Mouse (Mus musculus): ENCODE results near the gene Serpine3. TPM values are rescaled to one million over a fixed set of nuclear protein-coding genes. Genes with fewer than 3 reads are reported as not detected.

The Serpine3 gene
- polyA plus RNA-seq, 1 experiment from 2014 or later: not detected

DNA sequence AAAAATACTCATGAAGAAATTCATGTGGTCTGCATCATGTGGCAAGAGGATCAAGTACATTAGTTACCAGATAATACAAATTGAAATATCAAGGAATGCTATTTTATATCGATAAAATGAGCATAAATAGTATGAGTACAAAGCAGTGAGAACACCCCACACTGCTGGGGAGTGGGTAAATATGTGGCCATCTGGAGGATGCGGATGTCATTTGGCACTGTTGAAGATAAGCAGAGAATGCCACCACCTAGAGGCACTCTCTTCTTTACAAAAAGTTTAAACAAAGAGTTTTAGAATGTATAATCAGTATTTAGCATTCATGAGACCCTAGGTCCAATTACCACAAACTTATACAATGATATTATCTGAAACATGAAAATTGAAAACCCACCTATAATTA, 54.7 kb downstream of the Serpine3 start:
- 85% methylated on average over 2 of the region's 2 CpGs for WGBS
- Histone ChIP-seq H3K27ac (ENCODE audit: low read length) (no peak overlapping the region), H3K4me2 (replicated peaks; ENCODE audit: low read depth, low read length) (no peak overlapping the region), H3K9me3 (ENCODE audit: control insufficient read depth, low read depth, low read length) (no peaks in the 10 kb centered on the region), H3K4me3 (ENCODE audit: low read depth, low read length) (no peak overlapping the region), H3K27me3 (ENCODE audit: control insufficient read depth, insufficient read depth, low read length) (no peaks in the 10 kb centered on the region), H3K9ac (replicated peaks; ENCODE audit: low read depth, low read length) (no peak overlapping the region), H3K4me1 (ENCODE audit: control insufficient read depth, insufficient read depth, low read length) (no peaks in the 10 kb centered on the region), H3K36me3 (ENCODE audit: control insufficient read depth, insufficient read depth, low read length) (peaks cover 21% of the 10 kb centered on the region; the same call in 1 of the 2 replicates)
- ATAC-seq (ENCODE audit: insufficient number of reproducible peaks, insufficient read depth, low FRiP score, low read depth): no peak

DNA sequence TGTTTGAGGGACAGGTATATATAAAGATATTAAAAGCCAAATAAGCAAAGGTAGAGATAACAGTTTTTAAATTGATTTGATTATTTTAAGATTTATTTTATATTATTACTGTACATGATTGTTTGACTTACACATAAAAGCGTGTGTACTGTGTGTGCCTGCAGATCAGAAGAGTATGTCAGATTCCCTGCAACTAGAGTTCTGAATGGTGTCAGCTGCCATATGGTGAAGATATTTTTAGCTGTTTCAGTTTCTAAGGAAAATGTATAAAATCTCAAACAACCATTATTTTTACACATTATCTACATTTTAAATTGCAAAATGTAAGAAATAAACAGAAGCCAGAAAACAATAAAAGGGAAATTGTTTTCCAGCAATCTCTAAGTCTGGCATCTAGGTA, 58.2 kb downstream of the Serpine3 start:
- WGBS: 73% methylated on average over 1 of the region's 1 CpGs
- Histone ChIP-seq H3K4me1 (ENCODE audit: control insufficient read depth, insufficient read depth, low read length) (no peaks in the 10 kb centered on the region), H3K27me3 (ENCODE audit: control insufficient read depth, insufficient read depth, low read length) (no peaks in the 10 kb centered on the region), H3K36me3 (ENCODE audit: control insufficient read depth, insufficient read depth, low read length) (peaks cover 3% of the 10 kb centered on the region; the same call in 1 of the 2 replicates), H3K4me3 (ENCODE audit: low read depth, low read length) (no peak overlapping the region), H3K9me3 (ENCODE audit: control insufficient read depth, low read depth, low read length) (no peaks in the 10 kb centered on the region), H3K4me2 (replicated peaks; ENCODE audit: low read depth, low read length) (no peak overlapping the region), H3K27ac (ENCODE audit: low read length) (no peak overlapping the region), H3K9ac (replicated peaks; ENCODE audit: low read depth, low read length) (no peak overlapping the region)
- no peak for ATAC-seq (ENCODE audit: insufficient number of reproducible peaks, insufficient read depth, low FRiP score, low read depth)

DNA sequence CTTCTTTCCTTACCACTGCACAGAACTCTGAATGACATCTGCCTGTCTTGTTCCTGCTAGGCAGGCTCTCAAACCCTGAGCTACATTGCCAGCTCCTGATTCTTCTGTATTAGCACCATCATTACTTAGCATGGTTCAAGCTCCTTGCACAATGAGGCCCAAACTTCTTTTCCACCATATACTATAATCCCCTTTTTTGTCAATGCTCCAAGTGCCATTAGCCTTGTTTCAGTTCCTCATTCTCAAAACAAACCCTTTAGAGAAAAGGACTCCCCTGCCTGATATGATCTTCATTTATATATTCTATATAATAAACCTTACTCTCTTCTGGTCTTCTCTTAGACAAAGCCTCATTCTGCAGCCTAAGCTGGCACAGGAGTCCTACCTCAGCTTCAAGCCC, 61.1 kb downstream of the Serpine3 start:
- no peak overlapping the region for H3K27ac ChIP-seq (ENCODE audit: low read length)
- no peak for ATAC-seq (ENCODE audit: insufficient number of reproducible peaks, insufficient read depth, low FRiP score, low read depth)
- no peak overlapping the region for H3K4me2 ChIP-seq (replicated peaks; ENCODE audit: low read depth, low read length)
- H3K36me3 ChIP-seq (ENCODE audit: control insufficient read depth, insufficient read depth, low read length): peaks cover 3% of the 10 kb centered on the region; the same call in 1 of the 2 replicates
- 0 out of 2 replicates have a peak, but pooled peaks cover 5% of the 10 kb centered on the region for H3K4me1 ChIP-seq (ENCODE audit: control insufficient read depth, insufficient read depth, low read length)
- no peaks in the 10 kb centered on the region for H3K27me3 ChIP-seq (ENCODE audit: control insufficient read depth, insufficient read depth, low read length)
- H3K4me3 ChIP-seq (ENCODE audit: low read depth, low read length): no peak overlapping the region
- H3K9me3 ChIP-seq (ENCODE audit: control insufficient read depth, low read depth, low read length): no peaks in the 10 kb centered on the region
- no peak overlapping the region for H3K9ac ChIP-seq (replicated peaks; ENCODE audit: low read depth, low read length)

DNA sequence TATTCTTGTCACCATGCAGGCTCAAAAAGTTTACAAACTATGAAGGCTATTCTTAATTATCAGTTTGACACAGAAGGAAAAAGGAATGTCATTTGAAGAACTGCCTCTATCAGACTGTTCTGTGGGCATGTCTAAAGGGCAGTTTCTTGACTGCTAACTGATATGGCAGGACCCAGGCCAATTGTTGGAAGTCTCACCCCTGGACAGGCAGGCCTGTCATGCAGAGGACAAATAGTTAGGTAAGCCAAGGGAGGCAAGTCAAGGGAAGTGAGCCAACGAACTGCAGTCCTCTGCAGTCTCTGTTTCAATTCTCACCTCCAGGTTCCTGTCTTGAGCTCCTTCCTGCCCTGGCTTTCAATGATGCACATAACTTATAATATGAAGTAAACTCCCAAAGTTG, 68.4 kb downstream of the Serpine3 start:
- ATAC-seq (ENCODE audit: insufficient number of reproducible peaks, insufficient read depth, low FRiP score, low read depth): no peak
- no peak overlapping the region for H3K27ac ChIP-seq (ENCODE audit: low read length)
- whole genome bisulfite sequencing: 77% methylated on average over 1 of the region's 1 CpGs

DNA sequence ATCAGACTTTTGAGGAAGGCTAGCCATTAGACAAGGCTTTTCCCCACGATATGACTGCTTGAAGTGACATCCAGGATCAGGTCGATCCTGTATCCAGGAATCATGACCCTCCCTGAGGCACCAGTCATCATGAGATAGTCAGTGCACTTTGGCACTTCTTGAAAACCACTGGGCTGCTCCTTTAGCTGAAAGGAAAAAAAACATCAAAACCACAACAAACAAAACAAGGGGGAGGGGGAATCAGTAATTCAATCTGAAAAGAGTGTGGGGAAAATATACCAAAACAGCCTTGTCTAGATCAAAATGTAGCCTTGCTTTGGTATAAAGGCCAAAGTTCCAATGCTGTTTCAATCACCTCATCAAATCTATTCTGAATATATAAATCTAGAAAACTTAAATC, 70.2 kb downstream of the Serpine3 start:
- no peak overlapping the region for H3K4me2 ChIP-seq (replicated peaks; ENCODE audit: low read depth, low read length)
- WGBS: 84% methylated on average over 2 of the region's 2 CpGs
- no peaks in the 10 kb centered on the region for H3K27me3 ChIP-seq (ENCODE audit: control insufficient read depth, insufficient read depth, low read length)
- 0 out of 2 replicates have a peak, but pooled peaks cover 5% of the 10 kb centered on the region for H3K4me1 ChIP-seq (ENCODE audit: control insufficient read depth, insufficient read depth, low read length)
- peaks cover 10% of the 10 kb centered on the region for H3K36me3 ChIP-seq (ENCODE audit: control insufficient read depth, insufficient read depth, low read length)
- H3K27ac ChIP-seq (ENCODE audit: low read length): no peak overlapping the region
- H3K9me3 ChIP-seq (ENCODE audit: control insufficient read depth, low read depth, low read length): no peaks in the 10 kb centered on the region
- ATAC-seq (ENCODE audit: insufficient number of reproducible peaks, insufficient read depth, low FRiP score, low read depth): no peak
- no peak overlapping the region for H3K4me3 ChIP-seq (ENCODE audit: low read depth, low read length)
- H3K9ac ChIP-seq (replicated peaks; ENCODE audit: low read depth, low read length): no peak overlapping the region

More for the DNA sequence above, 68.4 kb downstream of the Serpine3 start:
- H3K4me3 ChIP-seq (ENCODE audit: low read depth, low read length): no peak overlapping the region
- H3K4me2 ChIP-seq (replicated peaks; ENCODE audit: low read depth, low read length): no peak overlapping the region
- no peaks in the 10 kb centered on the region for H3K27me3 ChIP-seq (ENCODE audit: control insufficient read depth, insufficient read depth, low read length)
- H3K9ac ChIP-seq (replicated peaks; ENCODE audit: low read depth, low read length): no peak overlapping the region
- no peaks in the 10 kb centered on the region for H3K9me3 ChIP-seq (ENCODE audit: control insufficient read depth, low read depth, low read length)
- H3K36me3 ChIP-seq (ENCODE audit: control insufficient read depth, insufficient read depth, low read length): peaks cover 6% of the 10 kb centered on the region
- 0 out of 2 replicates have a peak, but pooled peaks cover 5% of the 10 kb centered on the region for H3K4me1 ChIP-seq (ENCODE audit: control insufficient read depth, insufficient read depth, low read length)

DNA sequence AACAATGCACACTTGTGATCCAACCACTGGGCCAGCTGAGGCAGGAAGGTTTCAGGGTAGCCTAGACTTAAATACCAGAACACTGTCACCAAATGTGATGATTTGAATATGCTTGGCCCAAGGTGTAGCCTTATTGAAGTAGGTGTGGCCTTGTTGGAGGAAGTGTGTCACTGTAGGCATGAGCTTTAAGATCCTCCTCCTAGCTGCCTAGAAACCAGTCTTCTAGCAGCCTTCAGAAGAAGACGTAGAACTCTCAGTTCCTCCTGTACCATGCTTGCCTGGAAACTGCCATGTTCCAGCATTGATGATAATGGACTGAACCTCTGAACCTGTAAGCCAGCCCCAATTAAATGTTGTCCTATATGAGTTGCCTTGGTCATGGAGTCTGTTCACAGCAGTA, 72.2 kb downstream of the Serpine3 start:
- Histone ChIP-seq H3K4me1 (ENCODE audit: control insufficient read depth, insufficient read depth, low read length) (no peaks in the 10 kb centered on the region), H3K27me3 (ENCODE audit: control insufficient read depth, insufficient read depth, low read length) (no peaks in the 10 kb centered on the region), H3K4me3 (ENCODE audit: low read depth, low read length) (no peak overlapping the region), H3K27ac (ENCODE audit: low read length) (no peak overlapping the region), H3K36me3 (ENCODE audit: control insufficient read depth, insufficient read depth, low read length) (peaks cover 10% of the 10 kb centered on the region), H3K9me3 (ENCODE audit: control insufficient read depth, low read depth, low read length) (no peaks in the 10 kb centered on the region), H3K9ac (replicated peaks; ENCODE audit: low read depth, low read length) (no peak overlapping the region), H3K4me2 (replicated peaks; ENCODE audit: low read depth, low read length) (no peak overlapping the region)
- no peak for ATAC-seq (ENCODE audit: insufficient number of reproducible peaks, insufficient read depth, low FRiP score, low read depth)
- 86% methylated on average over 1 of the region's 1 CpGs for WGBS

Other genes with a start within 250 kb of the Serpine3 start
- 0.10 TPM in 1 of 2 replicates, not detected in the other for gene Gucy1b2, start 207.4 kb upstream of the Serpine3 start, polyA plus RNA-seq (2014; fragmentation: Nextera tagmentation; extraction: Ambion mirVana)
- 3.5 and 4.1 TPM in 2 replicates for gene Fam124a, start 107.9 kb upstream of the Serpine3 start, polyA plus RNA-seq (2014; fragmentation: Nextera tagmentation; extraction: Ambion mirVana)
- gene Gm4131, start 96.7 kb upstream of the Serpine3 start, polyA plus RNA-seq (2014; fragmentation: Nextera tagmentation; extraction: Ambion mirVana): not detected in 2 replicates
- gene Ints6, start 97.5 kb downstream of the Serpine3 start, polyA plus RNA-seq (2014; fragmentation: Nextera tagmentation; extraction: Ambion mirVana): 36.6 and 39.3 TPM in 2 replicates
- 9.4 and 10.6 TPM in 2 replicates for gene Wdfy2, start 174.0 kb downstream of the Serpine3 start, polyA plus RNA-seq (2014; fragmentation: Nextera tagmentation; extraction: Ambion mirVana)